Mouse (Mus musculus) stomach, embryonic 15.5 days (tissue): ENCODE results near the gene Dmrt1. TPM values are rescaled to one million over a fixed set of nuclear protein-coding genes. Genes with fewer than 3 reads are reported as not detected.

ENCODE experiments used
- ATAC-seq: fragments of 200-750 bp; cut with Nextera tagmentation; 2 replicates; pipeline ENCODE4 v1.8.0; 2017; ENCODE audit warnings: low read depth, moderate number of reproducible peaks, moderate TSS enrichment; ENCODE audit not compliant: insufficient read depth, low FRiP score
- H3K27ac ChIP-seq: fragments of 300-500 bp; sonication (generic); 2 replicates; pipeline ENCODE4 v1.5.1; 2015; ENCODE audit warnings: mild to moderate bottlenecking, inconsistent platforms
- H3K27me3 ChIP-seq: fragments of 300-500 bp; sonication (generic); replicated peaks from 2 replicates; pipeline ENCODE4 v1.6.1; 2015; ENCODE audit warnings: inconsistent platforms
- H3K36me3 ChIP-seq: fragments of 300-500 bp; sonication (generic); 2 replicates; pipeline ENCODE4 v1.6.1; 2015; ENCODE audit warnings: inconsistent platforms
- H3K4me1 ChIP-seq: fragments of 300-500 bp; sonication (generic); 2 replicates; pipeline ENCODE4 v1.6.1; 2015; ENCODE audit warnings: inconsistent platforms
- H3K4me2 ChIP-seq: fragments of 300-500 bp; sonication (generic); 2 replicates; pipeline ENCODE4 v1.6.1; 2015; ENCODE audit warnings: mild to moderate bottlenecking, inconsistent platforms
- H3K4me3 ChIP-seq: fragments of 300-500 bp; sonication (generic); replicated peaks from 2 replicates; pipeline ENCODE4 v1.5.1; 2015; ENCODE audit warnings: inconsistent platforms
- H3K9ac ChIP-seq: fragments of 300-500 bp; sonication (generic); 2 replicates; pipeline ENCODE4 v1.6.1; 2015; ENCODE audit warnings: inconsistent platforms
- H3K9me3 ChIP-seq: fragments of 300-500 bp; sonication (generic); 2 replicates; pipeline ENCODE4 v1.6.1; 2016; ENCODE audit warnings: inconsistent platforms
- WGBS: fragments of 180-500 bp; shearing (Covaris S2); methylation state at CpG from one replicate; pipeline ENCODE4 v1.1.7; 2015; 5-methylcytosine and 5-hydroxymethylcytosine counted together
- polyA plus RNA-seq: library from polyadenylated mRNA; unstranded; fragments of >200 nt; fragmentation: Nextera tagmentation; extraction: Ambion mirVana; gene quantifications from 2 replicates; pipeline ENCODE4 v1.2.1, GENCODE M21; 2015

Dmrt1 gene
- polyA plus RNA-seq, 1 experiment from 2014 or later = not detected

DNA sequence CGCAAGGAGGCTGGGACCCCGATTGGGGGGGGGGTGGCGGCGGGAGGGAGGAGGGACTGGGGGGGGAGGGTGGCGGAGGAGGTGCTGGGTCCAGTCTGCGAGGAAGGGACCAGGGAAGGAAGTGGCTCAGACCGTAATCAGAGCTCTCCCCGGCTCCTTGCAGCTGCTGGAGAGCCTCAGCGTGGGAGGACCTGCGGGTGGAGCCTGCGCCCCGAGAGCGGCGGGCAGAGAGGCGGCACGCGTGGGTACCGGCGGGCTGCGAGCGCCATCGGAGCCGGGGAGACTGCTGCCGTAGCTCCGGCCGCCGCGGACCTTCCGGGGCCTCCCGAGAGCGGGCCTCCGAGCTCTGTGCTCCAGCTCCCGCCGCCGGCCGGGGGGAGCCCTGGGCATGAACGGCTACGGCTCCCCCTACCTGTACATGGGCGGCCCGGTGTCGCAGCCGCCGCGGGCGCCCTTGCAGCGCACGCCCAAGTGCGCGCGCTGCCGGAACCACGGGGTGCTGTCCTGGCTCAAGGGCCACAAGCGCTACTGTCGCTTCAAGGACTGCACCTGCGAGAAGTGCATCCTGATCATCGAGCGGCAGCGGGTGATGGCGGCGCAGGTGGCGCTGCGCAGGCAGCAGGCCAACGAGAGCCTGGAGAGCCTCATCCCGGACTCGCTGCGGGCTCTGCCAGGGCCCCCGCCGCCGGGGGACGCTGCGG is 105.1 kb downstream of the Dmrt1 start:
- Histone ChIP-seq H3K9ac (no peak overlapping the region), H3K4me2 (peak overlapping the region; percentile 71), H3K9me3 (no peaks in the 10 kb centered on the region), H3K27me3 (peaks cover 94% of the 10 kb centered on the region), H3K27ac (no peak overlapping the region), H3K4me3 (peak overlapping the region; percentile 41), H3K36me3 (no peaks in the 10 kb centered on the region), H3K4me1 (peaks cover 22% of the 10 kb centered on the region)
- 1% methylated on average over 61 of the region's 71 CpGs for WGBS
- peak; percentile 40; the same call in 1 of the 2 replicates for ATAC-seq

GRCm38 (mm10) chr19:25611116-25611515 is 105.7 kb downstream of the Dmrt1 start:
- 2% methylated on average over 42 of the region's 42 CpGs for WGBS
- Histone ChIP-seq H3K36me3 (no peaks in the 10 kb centered on the region), H3K4me3 (peak overlapping the region; percentile 41), H3K9ac (no peak overlapping the region), H3K9me3 (no peaks in the 10 kb centered on the region), H3K4me1 (peaks cover 16% of the 10 kb centered on the region), H3K27me3 (peaks cover 94% of the 10 kb centered on the region), H3K27ac (no peak overlapping the region), H3K4me2 (peak overlapping the region; percentile 71)
- ATAC-seq = no peak

DNA sequence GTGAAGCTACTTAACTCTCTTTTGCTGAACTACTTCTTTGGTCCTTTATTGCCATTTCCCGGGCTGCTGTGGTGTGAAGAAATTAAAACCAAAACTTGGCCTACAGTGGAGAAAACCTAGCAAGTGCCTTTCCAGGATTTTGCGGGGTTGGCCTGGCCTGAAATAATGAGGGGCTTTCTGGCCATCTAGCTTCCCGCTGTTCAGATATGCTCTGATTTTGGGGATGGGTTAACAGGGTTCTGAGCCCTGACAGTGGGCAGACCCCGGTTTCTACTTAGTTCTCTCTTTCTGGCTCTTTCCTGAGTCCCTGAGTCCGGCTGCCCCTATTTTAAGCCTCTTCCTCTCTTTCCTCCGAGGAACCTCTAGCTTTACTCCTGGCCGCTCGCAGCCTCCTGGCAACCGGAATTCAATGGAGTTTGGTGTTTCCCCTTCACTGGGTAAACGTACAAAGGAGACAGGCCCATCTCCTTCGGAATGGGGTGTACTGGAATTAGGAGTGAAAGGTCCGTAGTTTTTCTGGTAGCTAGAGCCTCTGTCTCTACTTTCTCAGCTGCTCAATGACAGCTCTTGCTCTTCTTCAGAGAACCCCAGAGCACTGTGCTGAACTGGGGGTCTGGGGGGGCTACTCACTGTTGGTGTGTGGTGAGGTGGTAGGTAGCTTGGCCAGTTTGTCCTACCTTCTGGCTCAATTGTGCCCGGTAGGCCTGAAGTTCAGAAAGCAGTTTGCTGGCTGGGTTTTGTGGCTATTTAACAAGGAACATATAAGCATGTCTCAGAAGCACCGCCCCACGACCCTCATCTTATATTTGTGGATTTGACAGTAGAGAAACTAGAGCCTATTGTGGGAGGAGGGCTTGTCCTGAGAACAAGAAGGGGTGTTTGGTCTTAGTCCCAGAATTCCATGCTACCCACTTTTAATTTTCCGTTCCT is 106.7 kb downstream of the Dmrt1 start:
- 19% methylated on average over 16 of the region's 16 CpGs for WGBS
- H3K27ac ChIP-seq = no peak overlapping the region
- H3K27me3 ChIP-seq = peaks cover 89% of the 10 kb centered on the region
- H3K4me2 ChIP-seq = no peak overlapping the region
- no peak overlapping the region for H3K9ac ChIP-seq
- no peak for ATAC-seq
- H3K36me3 ChIP-seq = no peaks in the 10 kb centered on the region
- peaks cover 14% of the 10 kb centered on the region for H3K4me1 ChIP-seq
- H3K9me3 ChIP-seq = no peaks in the 10 kb centered on the region
- no peak overlapping the region for H3K4me3 ChIP-seq

DNA sequence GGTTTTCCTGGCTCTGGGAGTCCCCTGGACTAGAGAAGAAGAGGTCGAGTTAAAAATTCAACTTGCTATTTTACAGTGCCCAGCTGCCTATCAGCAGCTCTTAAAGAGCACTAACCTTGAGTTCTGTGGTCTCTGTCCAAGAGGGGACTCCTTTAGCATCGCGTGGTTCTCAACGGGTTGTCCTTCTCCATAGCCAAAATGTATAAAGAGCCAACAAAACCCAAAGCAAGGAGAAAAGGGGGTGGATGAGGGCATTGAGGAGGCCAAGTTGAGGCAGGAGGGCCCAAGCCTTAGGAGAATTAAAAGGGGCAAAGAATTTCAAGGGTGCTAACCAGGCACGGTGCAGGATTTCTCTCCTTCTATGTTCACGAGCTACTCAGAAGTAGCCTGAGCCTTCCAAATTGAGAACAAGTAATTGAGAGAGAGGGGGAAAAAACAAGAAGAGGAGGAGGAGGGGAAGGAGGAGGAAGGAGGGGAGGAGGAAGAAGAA is 107.4 kb downstream of the Dmrt1 start:
- Histone ChIP-seq H3K27ac (no peak overlapping the region), H3K4me1 (peaks cover 14% of the 10 kb centered on the region), H3K4me3 (no peak overlapping the region), H3K36me3 (no peaks in the 10 kb centered on the region), H3K4me2 (no peak overlapping the region), H3K27me3 (peaks cover 86% of the 10 kb centered on the region), H3K9me3 (no peaks in the 10 kb centered on the region), H3K9ac (no peak overlapping the region)
- ATAC-seq = no peak
- 17% methylated on average over 6 of the region's 6 CpGs for WGBS

GRCm38 (mm10) chr19:25613476-25614300 is 108.3 kb downstream of the Dmrt1 start:
- H3K27me3 ChIP-seq = peaks cover 83% of the 10 kb centered on the region
- no peak overlapping the region for H3K9ac ChIP-seq
- 15% methylated on average over 13 of the region's 13 CpGs for WGBS
- no peak overlapping the region for H3K4me3 ChIP-seq
- ATAC-seq = no peak
- H3K27ac ChIP-seq = no peak overlapping the region
- no peaks in the 10 kb centered on the region for H3K9me3 ChIP-seq
- H3K36me3 ChIP-seq = no peaks in the 10 kb centered on the region
- peaks cover 14% of the 10 kb centered on the region for H3K4me1 ChIP-seq
- H3K4me2 ChIP-seq = no peak overlapping the region

GRCm38 (mm10) chr19:25615889-25616288 is 110.5 kb downstream of the Dmrt1 start:
- no peaks in the 10 kb centered on the region for H3K36me3 ChIP-seq
- no peak overlapping the region for H3K27ac ChIP-seq
- no peaks in the 10 kb centered on the region for H3K9me3 ChIP-seq
- no peak overlapping the region for H3K9ac ChIP-seq
- no peak overlapping the region for H3K4me2 ChIP-seq
- H3K4me1 ChIP-seq = peaks cover 3% of the 10 kb centered on the region
- H3K27me3 ChIP-seq = peaks cover 78% of the 10 kb centered on the region
- WGBS = 3% methylated on average over 6 of the region's 6 CpGs
- no peak for ATAC-seq
- no peak overlapping the region for H3K4me3 ChIP-seq

DNA sequence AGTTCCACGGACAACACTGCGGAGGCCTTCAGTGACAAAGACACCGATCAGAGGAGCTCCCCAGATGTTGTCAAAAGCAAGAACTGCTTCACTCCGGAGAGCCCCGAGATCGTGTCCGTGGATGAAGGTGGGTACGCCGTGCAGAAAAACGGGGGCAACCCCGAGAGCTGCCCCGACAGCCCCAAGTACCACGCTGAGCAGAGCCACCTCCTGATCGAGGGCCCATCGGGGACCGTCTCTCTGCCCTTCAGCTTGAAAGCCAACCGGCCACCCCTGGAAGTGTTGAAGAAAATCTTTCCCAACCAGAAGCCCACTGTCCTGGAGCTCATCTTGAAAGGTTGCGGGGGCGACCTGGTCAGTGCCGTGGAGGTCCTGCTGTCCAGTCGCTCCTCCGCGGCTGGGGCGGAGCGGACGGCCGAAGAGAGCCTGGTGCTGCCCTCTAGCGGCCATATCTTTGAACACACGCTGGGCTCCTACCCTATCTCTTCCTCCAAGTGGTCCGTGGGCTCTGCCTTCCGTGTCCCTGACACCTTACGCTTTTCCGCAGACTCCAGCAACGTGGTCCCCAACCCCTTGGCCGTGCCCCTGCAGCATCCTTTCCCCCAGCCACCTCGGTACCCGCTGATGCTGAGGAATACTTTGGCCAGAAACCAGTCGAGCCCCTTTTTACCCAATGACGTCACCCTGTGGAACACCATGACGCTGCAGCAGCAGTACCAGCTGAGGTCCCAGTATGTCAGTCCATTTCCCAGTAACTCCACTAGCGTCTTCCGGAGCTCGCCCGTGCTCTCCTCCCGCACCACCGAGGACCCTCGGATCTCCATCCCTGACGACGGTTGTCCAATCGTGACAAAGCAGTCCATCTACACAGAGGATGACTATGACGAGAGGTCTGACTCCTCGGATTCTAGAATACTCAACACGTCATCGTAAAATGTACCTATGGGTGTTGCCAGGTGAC is 117.2 kb downstream of the Dmrt1 start:
- no peak for ATAC-seq
- no peaks in the 10 kb centered on the region for H3K36me3 ChIP-seq
- H3K27me3 ChIP-seq = peaks cover 75% of the 10 kb centered on the region
- no peaks in the 10 kb centered on the region for H3K9me3 ChIP-seq
- 34% methylated on average over 54 of the region's 54 CpGs for WGBS
- H3K4me2 ChIP-seq = peak overlapping the region; percentile 60
- no peak overlapping the region for H3K9ac ChIP-seq
- H3K27ac ChIP-seq = no peak overlapping the region
- H3K4me1 ChIP-seq = peaks cover 3% of the 10 kb centered on the region; the same call in 1 of the 2 replicates
- H3K4me3 ChIP-seq = peak overlapping the region; percentile 27

DNA sequence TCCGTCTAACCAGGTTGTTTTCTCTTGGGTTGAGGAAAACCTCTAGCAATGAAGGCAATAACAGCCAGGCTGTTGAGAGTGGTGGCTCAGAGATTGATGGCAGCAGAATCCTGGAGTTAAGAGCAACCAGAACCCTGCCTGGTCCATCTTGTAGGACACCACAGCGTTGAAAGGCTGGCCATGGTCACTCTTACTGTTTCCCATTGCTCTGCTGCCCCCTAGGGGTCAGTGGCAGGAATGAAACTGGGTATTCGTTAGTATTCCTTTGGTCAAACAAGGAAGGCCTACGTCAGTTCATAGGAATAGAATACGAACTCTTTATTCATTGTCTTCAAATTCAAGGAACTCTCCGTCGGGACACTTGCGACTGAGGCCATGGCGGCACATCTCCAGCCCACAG is 123.1 kb downstream of the Dmrt1 start:
- H3K4me3 ChIP-seq = no peak overlapping the region
- H3K27ac ChIP-seq = no peak overlapping the region
- no peak for ATAC-seq
- 10% methylated on average over 9 of the region's 9 CpGs for WGBS
- H3K27me3 ChIP-seq = peaks cover 36% of the 10 kb centered on the region
- H3K4me2 ChIP-seq = no peak overlapping the region
- no peak overlapping the region for H3K9ac ChIP-seq
- H3K9me3 ChIP-seq = no peaks in the 10 kb centered on the region
- H3K4me1 ChIP-seq = no peaks in the 10 kb centered on the region
- H3K36me3 ChIP-seq = no peaks in the 10 kb centered on the region

DNA sequence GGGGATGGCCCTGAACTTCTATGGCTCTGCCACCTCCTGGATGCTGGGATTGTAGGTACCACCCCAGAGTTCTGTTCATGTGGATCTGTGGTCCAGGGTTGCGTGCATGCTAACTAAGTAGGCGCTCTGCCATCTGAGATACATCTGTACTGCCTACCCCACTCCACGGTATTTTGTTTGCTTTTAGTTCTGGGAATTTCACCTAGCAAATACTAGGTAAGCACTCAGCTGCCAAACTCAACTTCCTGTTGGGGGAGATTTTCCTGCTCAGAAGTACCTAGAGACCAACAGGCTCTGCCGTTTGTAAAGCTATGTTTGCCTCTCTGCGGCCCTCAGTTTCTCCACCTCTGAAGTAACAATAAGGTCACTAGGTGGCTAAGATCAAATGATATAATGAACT is 129.7 kb downstream of the Dmrt1 start:
- H3K36me3 ChIP-seq = no peaks in the 10 kb centered on the region

DNA sequence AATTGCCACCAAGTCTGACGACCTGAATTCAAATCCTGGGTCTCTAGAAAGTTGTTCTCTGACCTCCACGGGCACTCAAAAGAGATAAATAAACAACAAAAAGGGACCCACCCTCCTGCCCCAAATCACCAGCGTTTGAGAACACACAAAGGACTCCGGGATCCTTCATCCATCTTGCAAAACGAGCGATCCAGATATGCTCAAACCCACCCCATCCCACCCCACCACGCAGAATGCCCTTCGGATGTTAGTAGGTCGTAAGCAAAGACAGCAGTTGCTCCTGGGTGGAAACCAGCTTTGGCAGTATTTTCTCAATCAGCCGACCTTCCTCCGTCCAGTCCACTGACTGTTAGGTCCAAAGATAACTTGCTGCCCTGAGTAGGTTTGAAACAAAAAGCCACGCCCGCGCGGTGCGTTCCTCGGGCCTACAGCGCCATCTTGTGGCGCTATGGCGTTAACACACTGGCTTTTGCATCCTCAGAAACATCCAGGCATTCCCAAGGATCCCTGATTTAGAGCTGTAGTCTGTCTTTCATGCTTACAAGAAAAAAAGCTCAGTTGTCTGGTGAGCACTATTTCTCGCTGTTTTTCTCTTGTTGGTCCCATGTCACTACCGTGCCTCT is 130.3 kb downstream of the Dmrt1 start:
- Histone ChIP-seq H3K27me3 (no peaks in the 10 kb centered on the region), H3K9ac (no peak overlapping the region), H3K27ac (no peak overlapping the region), H3K36me3 (no peaks in the 10 kb centered on the region), H3K4me1 (no peaks in the 10 kb centered on the region), H3K4me3 (peak overlapping the region; percentile 32), H3K9me3 (no peaks in the 10 kb centered on the region), H3K4me2 (peak overlapping the region; percentile 56)
- 13% methylated on average over 22 of the region's 22 CpGs for WGBS
- no peak for ATAC-seq

More for the DNA sequence above, 129.7 kb downstream of the Dmrt1 start:
- Histone ChIP-seq H3K27ac (no peak overlapping the region), H3K9ac (no peak overlapping the region), H3K9me3 (no peaks in the 10 kb centered on the region), H3K4me1 (no peaks in the 10 kb centered on the region), H3K4me2 (no peak overlapping the region), H3K27me3 (no peaks in the 10 kb centered on the region), H3K4me3 (no peak overlapping the region)
- 65% methylated on average over 5 of the region's 5 CpGs for WGBS
- no peak for ATAC-seq
